Mouse (Mus musculus): Measurements from ENCODE around the gene Mettl15. TPM values are rescaled to one million over a fixed set of nuclear protein-coding genes. Genes with fewer than 3 reads are reported as not detected.

Mettl15 gene
- total and polyA plus RNA-seq, 3 experiments, result 3.1 to 5.3 TPM; not detected in 1

DNA sequence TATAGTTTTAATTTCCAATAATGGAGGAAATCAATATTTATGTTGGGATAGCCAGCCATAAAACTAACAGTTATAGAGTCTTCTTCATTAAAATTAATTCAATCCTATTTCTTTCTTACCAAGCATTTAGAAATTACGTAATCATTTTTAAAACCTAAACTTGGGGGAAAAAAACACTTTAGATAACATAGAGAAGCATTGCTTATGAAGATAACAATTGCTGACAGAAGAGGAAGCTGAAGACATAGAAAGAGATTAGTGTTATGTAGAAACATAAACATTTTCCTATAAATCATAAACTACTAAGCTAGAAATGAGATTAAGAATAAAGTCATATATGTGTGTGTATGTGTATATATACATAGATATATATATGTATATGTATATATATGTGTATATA, 44.8 kb downstream of the Mettl15 start:
- TF ChIP-seq UBTF (IDR thresholded peaks at IDR 0.05; ENCODE audit: borderline replicate concordance, insufficient read depth, low read depth, low read length) (no peak), SMC3 (IDR thresholded peaks at IDR 0.05; ENCODE audit: low read depth, low read length) (no peak), ETS1 (IDR thresholded peaks at IDR 0.05; ENCODE audit: low read depth, low read length) (0 out of 2 replicates have a peak, but pooled peaks have one; percentile 29), MEF2A (IDR thresholded peaks at IDR 0.05; ENCODE audit: extremely low read depth, insufficient replicate concordance, low read depth, low read length, poor library complexity, severe bottlenecking) (no peak), MAX (IDR thresholded peaks at IDR 0.05; ENCODE audit: low read length) (no peak), NRF1 (IDR thresholded peaks at IDR 0.05; ENCODE audit: insufficient read depth, low read depth, low read length, poor library complexity, severe bottlenecking) (no peak), ZNF384 (IDR thresholded peaks at IDR 0.05; ENCODE audit: low read depth, low read length) (peak; percentile 30; the same call in 1 of the 2 replicates), CHD2 (IDR thresholded peaks at IDR 0.05; ENCODE audit: low read length) (no peak), ZMIZ1 (IDR thresholded peaks at IDR 0.05; ENCODE audit: low read depth, low read length) (no peak), TBP (IDR thresholded peaks at IDR 0.05; ENCODE audit: low read depth, low read length) (no peak), ELF1 (IDR thresholded peaks at IDR 0.05; ENCODE audit: low read depth, low read length) (no peak), E2F4 (IDR thresholded peaks at IDR 0.05; ENCODE audit: borderline replicate concordance, low read depth, low read length) (no peak), ZKSCAN1 (IDR thresholded peaks at IDR 0.05; ENCODE audit: low read depth, low read length) (no peak), GATA1 (IDR thresholded peaks at IDR 0.05; ENCODE audit: low read depth, low read length) (peak; percentile 64; the same call in 1 of the 2 replicates), USF2 (IDR thresholded peaks at IDR 0.05; ENCODE audit: borderline replicate concordance in 1 of 2, insufficient read depth in 1 of 2, low read depth in 1 of 2, low read length in 2 of 2) (no peak), SIN3A (IDR thresholded peaks at IDR 0.05; ENCODE audit: low read length) (no peak), USF1 (IDR thresholded peaks at IDR 0.05; ENCODE audit: low read depth, low read length) (no peak), MXI1 (IDR thresholded peaks at IDR 0.05; ENCODE audit: low read depth, low read length) (no peak), POLR2AphosphoS5 (IDR thresholded peaks at IDR 0.05; ENCODE audit: borderline replicate concordance, low read depth, low read length) (no peak), JUND (IDR thresholded peaks at IDR 0.05; ENCODE audit: low read depth, low read length) (no peak), TAL1 (IDR thresholded peaks at IDR 0.05; ENCODE audit: low read length) (no peak), RCOR1 (IDR thresholded peaks at IDR 0.05; ENCODE audit: low read depth, low read length) (peak; percentile 72), GABPA (IDR thresholded peaks at IDR 0.05; ENCODE audit: low read depth, low read length) (no peak), KAT2A (conservative IDR thresholded peaks at IDR 0.05; ENCODE audit: low read depth, low read length) (no peak), EP300 (IDR thresholded peaks at IDR 0.05; ENCODE audit: low read depth in 1 of 2, low read length in 2 of 2) (peak; percentile 29 to 57; a peak in 2 of 4 replicates), TCF12 (IDR thresholded peaks at IDR 0.05; ENCODE audit: low read depth, low read length) (no peak), CHD1 (IDR thresholded peaks at IDR 0.05; ENCODE audit: low read depth, low read length) (no peak), MAZ (IDR thresholded peaks at IDR 0.05; ENCODE audit: low read depth, low read length) (no peak)
- no peaks in the 10 kb centered on the region for H3K27me3 ChIP-seq (ENCODE audit: control insufficient read depth in 1 of 2, insufficient read depth in 2 of 2, low read length in 2 of 2)
- no peak for DNase-seq (ENCODE audit: low read depth, low spot score)
- H3K27ac ChIP-seq (ENCODE audit: control insufficient read depth, low read depth, low read length), result no peak overlapping the region
- H3K9me3 ChIP-seq (replicated peaks; ENCODE audit: insufficient read depth, low read length), result no peaks in the 10 kb centered on the region
- no peaks in the 10 kb centered on the region for H3K79me2 ChIP-seq (ENCODE audit: control insufficient read depth, insufficient read depth, low read length, poor library complexity)
- no peak overlapping the region for H3K9ac ChIP-seq (ENCODE audit: control insufficient read depth, low read depth, low read length, poor library complexity, severe bottlenecking)
- peaks cover 0 to 3% of the 10 kb centered on the region in 2 experiments; a peak in 1 of 4 replicates for H3K4me1 ChIP-seq (ENCODE audit: control insufficient read depth in 1 of 2, insufficient read depth in 2 of 2, low read length in 2 of 2)
- H3K4me3 ChIP-seq (ENCODE audit: control insufficient read depth in 1 of 2, insufficient read depth in 1 of 2, low read depth in 2 of 2, low read length in 2 of 2), result no peak overlapping the region
- H3K36me3 ChIP-seq (ENCODE audit: control insufficient read depth in 1 of 2, insufficient read depth in 2 of 2, low read length in 2 of 2), result no peaks in the 10 kb centered on the region; a peak in 2 of 4 replicates
